Mouse (Mus musculus) small intestine, adult 2 months (tissue): ENCODE results near the gene Ctnna3. TPM values are rescaled to one million over a fixed set of nuclear protein-coding genes. Genes with fewer than 3 reads are reported as not detected.
"Not testable (repeated sequence)": the region's sequence is repeated elsewhere in the genome, so short reads cannot be mapped to it uniquely, and the experiment has no call there.

Source experiments
- H3K27ac ChIP-seq: fragments of 200-500 bp; 2 replicates; pipeline ENCODE4 v1.5.1; 2012; ENCODE audit warnings: low read depth, low read length, control low read depth, inconsistent platforms; ENCODE audit not compliant: insufficient read depth
- H3K27me3 ChIP-seq: fragments of 200-500 bp; 2 replicates; pipeline ENCODE4 v1.6.1; 2012; ENCODE audit warnings: mild to moderate bottlenecking, moderate library complexity, low read length, inconsistent platforms; ENCODE audit not compliant: control insufficient read depth, insufficient read depth
- H3K36me3 ChIP-seq: fragments of 200-500 bp; 2 replicates; pipeline ENCODE4 v1.6.1; 2012; ENCODE audit warnings: mild to moderate bottlenecking, low read length, control low read depth, inconsistent platforms; ENCODE audit not compliant: control insufficient read depth, insufficient read depth
- H3K4me1 ChIP-seq: fragments of 200-500 bp; 2 replicates; pipeline ENCODE4 v1.6.1; 2012; ENCODE audit warnings: low read length, inconsistent platforms, mixed read lengths; ENCODE audit not compliant: control insufficient read depth, insufficient read depth, insufficient read length
- H3K4me3 ChIP-seq: fragments of 200-500 bp; 2 replicates; pipeline ENCODE4 v1.5.1; 2012; ENCODE audit warnings: low read depth, mild to moderate bottlenecking, control low read depth, inconsistent platforms, low read length, moderate library complexity
- CTCF ChIP-seq: fragments of 200-500 bp; IDR thresholded peaks from 2 replicates; pipeline ENCODE4 v1.5.1; 2012; ENCODE audit warnings: low read depth, mild to moderate bottlenecking, control low read depth, inconsistent platforms, low read length, moderate library complexity, mixed read lengths; ENCODE audit not compliant: insufficient replicate concordance, insufficient read length; ENCODE audit errors: extremely low read depth
- POLR2A ChIP-seq: fragments of 200-500 bp; IDR thresholded peaks from 2 replicates; pipeline ENCODE4 v1.6.1; 2012; ENCODE audit warnings: low read depth, mild to moderate bottlenecking, control low read depth, inconsistent platforms, low read length, moderate library complexity
- WGBS: fragments of 180-500 bp; shearing (Covaris S2); methylation state at CpG from one replicate; pipeline ENCODE4 v1.1.7; 2018; 5-methylcytosine and 5-hydroxymethylcytosine counted together
- polyA plus RNA-seq: library from polyadenylated mRNA; depleted of rRNA; stranded (reverse); fragments of >200 nt; gene quantifications from 2 replicates; pipeline ENCODE4 v1.2.3, GENCODE M21; 2012

Gene Ctnna3
- polyA plus RNA-seq, 1 experiment, result 0.06 TPM

DNA sequence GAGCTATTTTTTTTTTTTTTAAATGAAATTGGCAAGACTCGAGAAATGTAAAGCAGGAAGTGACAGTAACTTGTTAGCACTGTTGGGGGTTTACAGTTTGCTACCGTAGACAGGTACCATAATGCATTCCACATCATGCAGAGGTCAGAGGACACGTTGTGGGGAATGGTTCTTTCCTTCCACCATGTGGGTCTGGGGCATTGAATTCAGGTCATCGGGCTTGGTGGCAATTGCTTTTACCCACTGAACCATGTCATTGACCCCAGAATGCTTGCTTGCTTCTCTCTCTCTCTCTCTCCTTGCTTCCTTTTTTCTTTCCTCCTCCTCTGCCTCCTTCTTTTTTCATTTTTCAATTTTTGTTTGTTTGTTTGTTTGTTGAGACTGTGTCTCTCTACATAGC is 41.0 kb upstream of the Ctnna3 start:
- no peak overlapping the region for H3K4me3 ChIP-seq
- no peak overlapping the region for H3K27ac ChIP-seq
- WGBS, result 58% methylated on average over 4 of the region's 4 CpGs
- no peaks in the 10 kb centered on the region for H3K36me3 ChIP-seq
- no peaks in the 10 kb centered on the region for H3K27me3 ChIP-seq
- no peaks in the 10 kb centered on the region for H3K4me1 ChIP-seq
- no peak for TF ChIP-seq POLR2A
- no peak for TF ChIP-seq CTCF

DNA sequence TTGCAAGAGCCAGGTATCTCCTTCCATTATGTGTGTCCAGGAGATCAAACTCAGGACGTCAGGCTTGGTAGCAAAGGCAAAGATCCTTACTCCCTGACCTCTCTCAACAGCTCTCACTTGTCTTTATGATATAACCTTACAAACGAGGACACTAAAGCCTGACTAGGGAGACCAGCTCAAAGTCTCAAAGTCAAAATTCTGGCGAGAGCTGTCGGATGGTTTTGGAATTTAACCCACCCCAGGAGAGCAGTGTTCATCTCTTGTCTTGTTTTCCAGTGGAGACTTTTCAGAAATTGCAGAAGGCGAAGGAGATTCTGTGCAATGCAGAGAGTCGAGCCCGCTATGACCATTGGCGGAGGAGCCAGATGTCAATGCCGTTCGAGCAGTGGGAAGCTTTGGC is 32.9 kb upstream of the Ctnna3 start:
- Histone ChIP-seq H3K4me1 (no peaks in the 10 kb centered on the region), H3K27ac (no peak overlapping the region), H3K4me3 (no peak overlapping the region), H3K27me3 (no peaks in the 10 kb centered on the region), H3K36me3 (0 out of 2 replicates have a peak, but pooled peaks cover 2% of the 10 kb centered on the region)
- WGBS, result 90% methylated on average over 10 of the region's 10 CpGs
- TF ChIP-seq CTCF (no peak), POLR2A (no peak)

DNA sequence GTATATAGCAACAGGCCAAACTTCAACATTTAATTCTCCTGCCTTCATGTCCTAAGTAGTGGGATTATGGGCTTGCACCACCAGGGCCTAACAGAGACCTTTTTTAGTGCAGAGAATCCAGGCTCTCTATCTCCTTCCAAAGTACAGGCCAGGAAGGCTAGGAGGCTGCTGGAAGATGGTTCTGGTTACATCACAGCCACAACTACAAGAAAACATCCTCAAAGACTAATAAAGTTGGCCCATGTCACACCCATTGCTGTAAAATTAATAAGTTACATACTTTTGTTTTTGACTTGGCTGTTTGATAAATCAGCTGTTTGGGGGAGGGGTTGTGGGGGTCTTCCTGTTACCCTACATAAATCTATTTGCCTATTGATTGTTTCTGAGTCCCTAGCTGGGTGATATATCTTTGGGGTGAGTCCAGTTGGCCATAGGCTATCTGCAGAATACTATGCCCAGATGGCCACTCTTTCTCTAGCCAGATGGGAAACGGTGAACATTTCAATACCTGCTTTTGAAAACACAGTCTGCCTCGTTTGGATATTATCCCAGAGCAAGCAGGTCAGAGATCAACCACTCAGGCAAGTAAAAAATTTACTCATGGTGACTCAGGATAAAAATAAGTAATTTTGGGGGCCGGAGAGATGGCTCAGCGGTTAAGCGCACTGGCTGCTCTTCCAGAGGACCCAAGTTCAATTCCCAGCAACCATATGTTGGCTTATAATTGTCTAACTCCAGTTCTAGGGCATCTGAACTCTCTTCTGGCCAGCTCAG is 27.0 kb upstream of the Ctnna3 start:
- Histone ChIP-seq H3K4me3 (no peak overlapping the region), H3K36me3 (no peaks in the 10 kb centered on the region), H3K27ac (no peak overlapping the region), H3K4me1 (no peaks in the 10 kb centered on the region), H3K27me3 (no peaks in the 10 kb centered on the region)
- WGBS, result 79% methylated on average over 5 of the region's 5 CpGs
- TF ChIP-seq POLR2A (no peak), CTCF (no peak)

DNA sequence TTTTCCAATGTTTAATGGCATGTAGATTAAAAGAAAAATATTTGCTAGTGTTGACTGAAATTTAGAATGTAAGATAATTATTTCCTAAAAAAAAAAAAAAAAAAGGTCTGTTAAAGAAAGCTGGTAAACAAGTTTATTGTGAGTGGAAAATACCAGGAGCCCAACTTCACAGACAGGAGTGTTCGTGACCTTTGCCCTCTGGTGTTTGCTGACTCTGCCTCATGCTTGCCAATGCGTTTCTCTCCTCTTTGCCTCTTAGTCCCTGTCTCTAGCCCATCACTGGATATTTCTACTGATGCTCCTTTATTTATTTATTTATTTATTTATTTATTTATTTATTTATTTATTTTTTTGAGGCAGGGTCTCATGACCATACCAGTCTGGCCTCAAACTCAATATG is 26.3 kb upstream of the Ctnna3 start:
- no peaks in the 10 kb centered on the region for H3K36me3 ChIP-seq
- no peaks in the 10 kb centered on the region for H3K4me1 ChIP-seq
- 44% methylated on average over 2 of the region's 2 CpGs for WGBS
- no peak overlapping the region for H3K27ac ChIP-seq
- no peak overlapping the region for H3K4me3 ChIP-seq
- TF ChIP-seq POLR2A, result no peak
- no peak for TF ChIP-seq CTCF
- H3K27me3 ChIP-seq, result no peaks in the 10 kb centered on the region

DNA sequence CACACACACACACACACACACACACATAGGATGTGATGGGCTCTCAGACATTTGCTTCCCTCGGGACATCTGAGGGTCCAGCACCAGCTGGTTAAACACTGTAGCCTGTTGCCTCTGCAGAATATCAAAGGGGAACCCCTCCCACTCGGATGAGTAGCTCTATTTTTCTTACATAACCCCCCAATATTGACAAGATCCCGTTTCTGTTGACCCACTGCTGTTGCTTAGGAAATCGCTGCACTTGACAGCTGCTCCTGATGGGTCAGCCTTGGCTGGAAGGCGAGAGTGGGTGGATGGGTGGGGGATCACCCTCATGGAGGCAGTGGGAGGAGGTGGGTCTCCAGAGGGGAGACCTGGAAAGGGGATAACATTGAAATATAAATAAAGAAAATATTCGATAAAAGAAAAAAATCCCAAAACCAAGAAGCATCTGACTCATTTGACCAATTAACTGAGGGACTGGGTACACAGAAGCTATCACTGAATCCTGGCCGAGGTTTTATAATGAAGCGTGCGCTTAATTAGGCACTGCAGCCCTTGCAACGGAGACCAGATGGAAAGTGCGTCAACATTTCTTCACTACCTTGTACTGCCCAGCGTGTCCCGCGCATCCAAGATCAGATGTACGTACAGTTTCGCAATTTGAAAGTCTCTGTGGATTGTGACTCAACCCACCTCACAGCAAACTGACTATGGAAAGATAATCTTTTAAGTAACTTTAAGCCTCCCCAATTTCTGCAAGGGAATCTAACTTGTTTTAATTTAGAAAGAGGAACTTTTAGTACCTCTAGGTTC is 19.5 kb upstream of the Ctnna3 start:
- no peak overlapping the region for H3K27ac ChIP-seq
- no peaks in the 10 kb centered on the region for H3K27me3 ChIP-seq
- no peak overlapping the region for H3K4me3 ChIP-seq
- no peaks in the 10 kb centered on the region for H3K36me3 ChIP-seq
- 47% methylated on average over 16 of the region's 16 CpGs for WGBS
- TF ChIP-seq CTCF (no peak), POLR2A (no peak)
- no peaks in the 10 kb centered on the region for H3K4me1 ChIP-seq

DNA sequence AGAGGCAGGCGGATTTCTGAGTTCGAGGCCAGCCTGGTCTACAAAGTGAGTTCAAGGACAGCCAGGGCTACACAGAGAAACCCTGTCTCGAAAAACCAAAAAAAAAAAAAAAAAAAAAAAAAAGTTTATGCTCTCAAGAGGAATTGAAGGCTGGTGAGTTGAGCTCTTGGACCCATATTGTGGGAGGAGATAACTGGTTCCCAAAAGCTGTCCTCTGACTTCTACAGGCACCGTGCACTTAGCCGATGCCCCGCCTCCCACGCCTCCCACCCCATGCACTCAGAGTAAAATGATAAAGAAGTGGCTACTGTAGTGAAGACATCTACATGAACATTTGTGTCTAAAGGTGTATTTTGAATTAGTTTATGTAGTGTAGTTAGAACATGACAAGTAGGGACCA is 18.2 kb upstream of the Ctnna3 start:
- not testable (repeated sequence) for H3K27ac ChIP-seq, H3K4me3 ChIP-seq, H3K4me1 ChIP-seq, H3K36me3 ChIP-seq, H3K27me3 ChIP-seq
- 85% methylated on average over 7 of the region's 7 CpGs for WGBS

DNA sequence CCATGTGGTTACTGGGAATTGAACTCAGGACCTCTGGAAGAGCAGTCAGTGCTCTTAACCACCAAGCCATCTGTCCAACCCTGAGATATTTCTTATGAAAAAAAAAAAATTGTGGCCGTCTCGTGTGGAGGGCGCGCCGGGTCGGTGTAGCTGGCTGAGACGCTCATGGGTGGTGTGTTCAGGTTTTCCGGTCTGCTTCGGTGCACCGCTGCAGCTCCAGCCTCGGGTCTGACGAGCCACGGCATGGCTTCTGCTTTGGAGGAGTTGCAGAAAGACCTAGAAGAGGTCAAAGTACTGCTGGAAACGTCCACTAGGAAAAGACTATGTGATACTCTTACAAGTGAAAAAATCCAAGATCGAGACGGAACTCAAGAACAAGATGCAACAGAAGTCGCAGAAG is 17.1 kb upstream of the Ctnna3 start:
- H3K27ac ChIP-seq, result no peak overlapping the region
- H3K4me1 ChIP-seq, result no peaks in the 10 kb centered on the region
- TF ChIP-seq POLR2A, result no peak
- no peak for TF ChIP-seq CTCF
- WGBS, result 81% methylated on average over 17 of the region's 17 CpGs
- H3K27me3 ChIP-seq, result no peaks in the 10 kb centered on the region
- no peak overlapping the region for H3K4me3 ChIP-seq
- no peaks in the 10 kb centered on the region for H3K36me3 ChIP-seq
